Mouse (Mus musculus): ENCODE data around the gene Zfp423. TPM values are rescaled to one million over a fixed set of nuclear protein-coding genes. Genes with fewer than 3 reads are reported as not detected.
"Not testable (repeated sequence)": the region's sequence is repeated elsewhere in the genome, so short reads cannot be mapped to it uniquely, and the experiment has no call there.

Zfp423 gene
- polyA plus RNA-seq, 1 experiment from 2014 or later: 0.98 TPM

DNA sequence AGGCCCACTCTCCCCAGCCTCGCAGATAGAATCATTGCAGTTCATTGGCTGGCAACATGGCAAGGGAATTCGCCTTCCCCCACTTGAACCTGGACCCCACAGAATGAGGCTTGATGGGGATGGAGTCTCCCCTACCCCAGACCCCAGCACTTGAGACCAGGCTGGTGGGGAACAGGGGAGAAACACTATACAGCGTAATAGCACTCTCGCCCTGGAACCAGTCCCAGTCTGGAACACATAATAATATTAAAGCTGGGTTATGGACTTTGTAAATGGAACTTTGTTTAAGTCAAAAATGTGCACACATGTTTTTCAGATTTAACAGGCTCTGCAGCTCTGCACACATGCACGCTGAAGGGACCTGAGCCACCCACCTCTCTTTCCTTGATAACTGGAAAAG, 54.0 kb downstream of the Zfp423 start:
- no peak for DNase-seq (ENCODE audit: low spot score)

DNA sequence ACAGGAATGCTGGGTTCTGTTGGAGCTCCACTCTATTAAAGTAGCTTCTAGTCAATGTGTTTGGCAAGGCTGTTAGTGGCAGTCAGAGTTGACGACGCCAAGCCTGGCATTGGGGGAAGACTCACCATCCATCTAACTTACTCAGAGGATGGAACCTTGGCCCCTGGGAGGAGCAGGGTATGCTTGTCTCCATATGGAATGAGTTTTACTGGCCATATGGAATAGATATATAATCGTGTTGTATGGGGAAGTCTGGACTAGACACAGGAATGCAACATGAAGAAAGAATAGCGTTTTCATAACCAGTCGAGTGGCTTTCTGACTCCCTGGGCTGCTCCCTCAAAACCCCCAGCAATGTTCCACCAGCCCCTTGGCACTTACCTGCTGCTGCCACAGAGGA, 55.3 kb downstream of the Zfp423 start:
- no peak for DNase-seq (ENCODE audit: low spot score)

DNA sequence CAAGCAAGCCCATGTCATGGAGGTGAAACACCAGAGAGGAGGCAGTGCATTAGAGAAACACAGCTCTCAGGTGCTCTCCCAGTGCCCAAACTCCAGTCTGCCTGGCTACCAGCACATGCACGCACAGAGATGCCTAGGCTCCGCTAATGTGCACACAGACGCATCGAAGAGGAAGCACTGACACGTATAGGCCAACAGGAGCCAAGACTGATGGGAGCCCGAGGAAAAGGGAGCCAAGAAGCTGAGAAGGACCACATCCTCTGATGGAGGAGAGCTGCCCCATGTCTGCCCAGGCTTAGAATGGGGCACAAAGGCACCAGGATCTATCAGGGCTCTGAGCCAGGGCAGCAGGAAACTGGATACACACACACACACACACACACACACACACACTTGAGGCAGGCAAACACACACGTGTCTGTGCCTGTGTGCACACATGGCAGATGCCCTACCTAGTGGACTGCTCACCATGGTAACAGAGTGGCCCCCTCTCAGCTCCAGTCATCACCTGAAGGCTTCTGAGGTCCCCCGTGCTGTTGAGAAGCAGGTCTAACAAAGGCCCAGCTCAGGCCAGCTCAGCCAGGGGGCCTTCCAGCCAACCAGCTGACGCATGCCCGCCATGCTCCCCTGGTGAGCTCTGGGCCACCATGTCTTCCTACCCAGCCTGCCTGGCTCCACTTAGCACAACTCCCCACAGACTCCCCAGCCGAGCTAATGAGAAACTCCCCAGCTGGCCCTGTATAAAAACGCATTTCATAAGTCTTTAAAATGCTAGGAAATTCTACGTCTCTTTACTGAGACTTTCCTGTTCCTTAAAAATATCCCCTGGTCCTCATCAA, 64.0 kb downstream of the Zfp423 start:
- no peak for DNase-seq (ENCODE audit: low spot score)

DNA sequence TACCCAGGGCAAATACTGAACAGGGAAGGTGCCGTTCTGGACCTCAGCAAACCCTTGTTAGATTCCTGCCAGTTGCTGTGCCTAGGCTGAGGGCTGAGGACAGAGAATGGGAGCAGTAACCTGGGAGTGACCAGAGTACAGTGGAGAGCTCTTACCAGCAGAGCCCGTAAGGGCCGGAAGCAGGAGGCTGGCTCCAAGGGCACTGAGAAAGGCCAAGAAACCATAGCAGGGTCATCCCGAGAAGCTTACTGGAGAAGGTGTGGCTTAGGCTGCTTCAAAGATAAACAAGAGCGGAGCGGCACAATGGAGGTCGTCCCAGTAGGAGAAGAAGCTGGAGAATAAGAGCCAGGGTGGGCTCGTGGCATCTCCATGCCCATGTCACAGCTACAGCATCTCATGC, 65.1 kb downstream of the Zfp423 start:
- DNase-seq (ENCODE audit: low spot score): no peak

GRCm38 (mm10) chr8:87893547-87893946, 65.8 kb downstream of the Zfp423 start:
- no peak for DNase-seq (ENCODE audit: low spot score)

DNA sequence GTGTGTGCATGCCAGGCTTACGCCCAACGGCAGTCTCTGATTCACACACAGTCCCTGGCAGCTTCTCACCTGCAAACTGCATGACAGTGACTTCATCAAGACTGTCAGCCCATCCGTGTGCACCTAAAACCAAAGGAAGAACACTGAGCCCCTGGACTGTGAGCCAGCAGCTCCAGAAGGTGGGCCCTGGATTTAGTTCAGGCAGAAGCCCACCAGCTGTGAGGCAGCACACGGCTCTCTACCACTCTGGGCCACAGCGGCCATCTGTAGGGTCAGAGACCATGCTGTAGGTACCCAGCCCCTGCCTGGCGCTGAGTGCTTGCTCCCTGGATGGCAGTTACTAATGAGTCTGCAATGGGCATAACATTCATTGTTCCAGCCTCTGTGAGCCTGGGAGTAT, 66.5 kb downstream of the Zfp423 start:
- DNase-seq (ENCODE audit: low spot score): no peak

GRCm38 (mm10) chr8:87891884-87892283, 67.5 kb downstream of the Zfp423 start:
- no peak for DNase-seq (ENCODE audit: low spot score)

DNA sequence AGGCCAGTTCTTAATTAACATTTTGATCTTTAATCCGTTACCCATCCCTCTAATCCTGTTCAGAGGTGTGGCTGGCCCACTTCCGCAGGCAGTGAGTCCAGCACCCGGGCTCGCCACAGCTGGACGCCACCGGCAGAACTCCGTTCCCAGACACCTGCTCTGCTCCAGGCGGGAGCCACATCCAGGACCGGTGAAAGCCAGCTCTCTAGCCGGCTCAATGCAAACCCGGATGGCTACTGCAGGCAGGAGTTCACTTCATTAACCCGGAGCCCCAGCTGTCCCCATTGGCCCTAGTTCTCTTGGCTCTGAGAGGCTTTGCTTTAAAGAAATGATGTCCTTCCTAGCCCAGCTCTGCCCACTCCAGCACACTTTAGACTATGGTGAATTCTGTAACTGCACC, 71.4 kb downstream of the Zfp423 start:
- no peak for DNase-seq (ENCODE audit: low spot score)

GRCm38 (mm10) chr8:87881088-87881487, 78.3 kb downstream of the Zfp423 start:
- no peak for DNase-seq (ENCODE audit: low spot score)

DNA sequence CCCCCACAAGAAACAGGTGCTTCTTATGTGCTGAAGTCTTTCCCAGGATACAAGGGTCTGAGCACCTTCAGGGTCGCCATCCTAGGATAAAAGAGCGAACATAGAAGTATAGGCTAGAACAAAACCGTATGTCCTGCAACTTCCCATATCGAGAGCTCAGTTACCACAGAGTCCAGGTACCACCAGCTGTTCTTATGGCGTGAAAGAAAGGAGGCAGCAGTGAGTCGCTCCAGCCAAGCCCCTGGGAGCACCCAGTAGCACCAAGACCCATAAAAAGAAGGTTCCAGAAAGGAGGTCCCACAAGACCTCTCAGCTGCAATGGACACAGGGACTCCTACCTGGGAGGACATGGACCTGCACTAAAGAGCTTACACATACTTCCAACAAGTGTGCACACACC, 83.5 kb downstream of the Zfp423 start:
- no peak for DNase-seq (ENCODE audit: low spot score)

GRCm38 (mm10) chr8:87875452-87875851, 83.9 kb downstream of the Zfp423 start:
- DNase-seq (ENCODE audit: low spot score): no peak

DNA sequence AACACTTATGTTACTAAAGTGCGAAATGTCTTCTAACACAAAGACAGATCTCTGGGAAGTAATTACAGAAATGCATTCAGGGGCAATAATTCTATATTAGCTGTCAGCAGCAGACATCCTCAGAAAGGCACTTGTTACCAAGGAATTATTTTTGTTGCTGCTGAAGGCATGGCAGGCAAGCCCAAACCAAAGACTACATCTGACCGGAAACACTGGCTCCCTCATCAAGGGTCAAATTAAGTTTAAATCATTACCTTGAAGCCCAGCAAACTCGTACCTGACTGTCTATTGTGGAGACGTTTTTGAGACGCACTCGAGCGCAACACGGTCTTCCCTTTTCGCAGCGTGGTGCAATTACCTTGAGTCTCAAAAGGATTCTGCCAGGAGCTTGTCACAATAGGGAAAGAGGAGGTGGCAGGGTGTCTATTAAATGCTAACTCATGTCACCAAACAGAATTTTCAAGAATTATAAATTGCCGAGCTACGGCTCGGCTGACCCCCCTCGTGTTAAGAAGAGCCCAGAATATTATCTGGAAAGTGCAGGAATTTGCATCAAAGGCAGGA, 86.3 kb downstream of the Zfp423 start:
- no peak for DNase-seq (ENCODE audit: low spot score)

DNA sequence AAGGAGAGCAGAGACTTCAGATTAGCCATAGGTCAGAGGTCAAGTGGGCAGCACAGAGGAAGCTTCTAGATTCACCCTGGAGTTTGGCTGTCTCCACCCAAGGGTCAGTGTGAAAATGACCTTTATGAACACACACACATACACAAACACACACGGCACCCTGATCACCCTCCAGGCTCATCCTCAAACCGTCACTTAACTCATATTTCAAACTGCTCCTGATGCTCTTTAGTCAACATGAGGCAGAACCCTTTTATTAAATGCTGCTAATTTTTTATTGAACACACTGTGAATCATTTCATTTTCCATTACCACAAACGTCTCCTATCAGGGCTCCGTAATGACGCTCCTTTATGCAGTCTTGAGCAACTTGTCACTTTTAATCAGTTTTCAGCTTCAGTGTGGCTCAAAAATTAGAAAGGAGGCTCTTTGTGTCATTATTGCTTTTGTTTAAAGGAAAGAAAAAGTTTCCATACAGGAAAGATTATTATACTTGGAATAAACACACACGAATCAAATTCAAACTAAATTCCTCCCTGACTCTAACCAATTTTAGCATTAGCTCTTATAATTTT, 87.0 kb downstream of the Zfp423 start:
- DNase-seq (ENCODE audit: low spot score): no peak

- no peak for DNase-seq (ENCODE audit: low spot score)
Measured at GRCm38 (mm10) chr8:87866586-87866985, 92.8 kb downstream of the Zfp423 start.

DNA sequence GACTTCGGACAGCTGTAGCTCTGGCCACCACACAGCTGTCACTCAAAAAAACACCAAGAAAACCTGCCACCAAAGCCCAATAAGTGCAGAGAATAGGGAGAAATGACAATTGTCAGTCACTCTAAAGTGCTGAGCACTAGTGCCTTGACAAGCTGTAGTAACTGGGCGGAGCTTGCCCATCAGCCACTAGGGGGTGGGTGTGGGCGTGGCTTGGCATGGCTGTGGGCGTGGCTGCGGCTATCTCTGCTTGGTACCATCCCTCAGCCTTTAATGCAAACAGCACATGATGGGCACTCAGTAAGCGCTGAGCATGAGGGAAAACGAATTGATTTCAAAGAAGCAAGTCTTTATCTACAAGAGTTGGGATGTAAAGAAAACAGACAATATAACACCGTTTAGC, 95.2 kb downstream of the Zfp423 start:
- DNase-seq (ENCODE audit: low spot score): no peak

DNA sequence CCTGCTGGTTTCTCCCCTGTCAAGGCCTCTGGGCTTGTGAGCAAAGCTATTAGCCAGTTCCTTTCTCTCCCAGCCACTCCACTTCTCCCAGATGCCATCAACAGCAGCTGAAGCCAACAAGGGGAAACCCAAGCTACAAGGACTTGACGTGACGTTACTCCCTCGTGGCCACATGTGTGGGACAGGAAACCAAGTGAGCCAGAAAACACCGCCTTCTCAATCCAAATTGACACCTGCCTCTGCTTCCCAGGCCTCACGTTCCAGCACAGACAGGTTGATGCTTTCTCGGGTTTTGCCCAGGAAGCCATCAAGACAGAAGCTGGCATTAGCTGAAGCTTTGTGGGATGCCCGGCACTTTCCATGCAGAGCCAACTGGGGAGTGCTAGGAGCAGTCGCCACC, 96.3 kb downstream of the Zfp423 start:
- DNase-seq (ENCODE audit: low spot score): no peak

DNA sequence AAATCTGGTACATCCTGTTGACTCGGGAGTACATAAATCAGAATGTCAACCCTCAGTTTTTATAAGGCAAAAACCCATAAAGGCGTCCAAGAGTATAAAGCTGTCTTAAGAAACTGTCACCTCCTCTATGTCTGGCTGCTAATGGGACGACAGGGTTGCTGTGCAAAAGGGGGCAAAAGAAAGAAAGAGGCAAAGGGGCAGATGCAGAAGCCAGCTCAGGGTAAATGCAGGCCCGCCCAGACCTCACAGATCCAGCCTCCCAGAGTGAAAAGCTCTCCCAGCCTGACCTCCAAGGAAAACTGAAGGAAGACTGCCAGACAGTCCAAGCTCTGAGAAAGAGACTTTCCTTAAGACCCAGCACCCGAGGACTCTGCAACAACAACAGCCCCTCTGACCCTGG, 97.7 kb downstream of the Zfp423 start:
- DNase-seq (ENCODE audit: low spot score): no peak

DNA sequence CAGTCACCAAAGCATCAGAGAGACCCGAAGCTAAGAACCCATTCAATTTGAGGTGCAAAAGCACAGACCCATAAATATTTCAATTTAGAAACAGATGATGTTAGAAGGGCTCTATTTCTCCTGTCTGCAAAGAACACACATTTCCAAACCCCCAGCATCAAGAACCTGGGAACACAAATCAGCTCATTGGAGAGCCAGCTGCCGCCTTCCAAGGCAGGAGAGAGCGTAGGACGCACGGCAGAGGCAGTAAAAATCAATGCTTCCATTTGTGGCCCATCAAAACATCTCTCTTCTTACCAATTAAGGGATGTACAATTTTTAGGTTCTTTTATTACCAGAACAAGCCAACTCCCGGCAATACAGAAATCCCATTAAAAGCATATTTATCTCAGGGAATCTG, 98.5 kb downstream of the Zfp423 start:
- DNase-seq (ENCODE audit: low spot score): no peak

DNA sequence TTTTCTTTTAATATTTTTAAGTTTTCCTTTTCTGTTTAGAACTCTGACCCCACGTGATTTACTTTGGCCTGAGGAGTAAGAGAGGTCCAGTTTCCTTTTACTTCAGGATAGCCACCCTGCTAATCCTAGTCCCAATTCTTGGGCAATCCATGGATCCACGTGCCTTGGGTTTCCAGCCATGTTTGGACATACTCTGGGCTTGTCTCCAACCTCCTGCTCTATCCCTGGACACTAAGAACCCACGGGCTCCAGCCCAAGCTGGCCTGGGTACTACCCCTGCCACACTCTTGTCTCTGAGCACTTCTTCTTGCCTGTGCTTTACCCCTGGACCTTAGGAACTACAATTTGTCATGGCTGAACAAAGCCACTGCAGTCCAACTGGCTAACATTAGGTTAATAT, 107.5 kb downstream of the Zfp423 start:
- no peak for DNase-seq (ENCODE audit: low spot score)

DNA sequence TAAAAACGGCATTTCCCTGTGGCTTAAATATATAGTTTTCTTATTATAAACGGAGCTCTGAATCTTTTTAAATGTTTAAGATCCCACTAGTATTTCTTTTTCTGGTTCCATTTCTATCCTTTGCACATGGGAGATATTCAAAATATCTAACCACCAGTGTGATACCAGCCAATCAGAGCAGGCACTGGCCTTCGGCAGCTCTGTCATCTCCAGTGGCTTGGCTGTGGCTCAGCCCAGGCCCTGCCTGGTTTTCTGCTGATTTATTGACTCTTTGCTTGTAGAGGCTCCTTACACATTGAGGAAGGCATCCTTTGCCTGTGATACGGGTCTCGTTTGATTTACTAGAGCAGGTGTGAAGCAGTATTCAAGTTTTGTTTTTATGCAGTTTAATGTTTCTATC, 108.0 kb downstream of the Zfp423 start:
- no peak for DNase-seq (ENCODE audit: low spot score)

DNA sequence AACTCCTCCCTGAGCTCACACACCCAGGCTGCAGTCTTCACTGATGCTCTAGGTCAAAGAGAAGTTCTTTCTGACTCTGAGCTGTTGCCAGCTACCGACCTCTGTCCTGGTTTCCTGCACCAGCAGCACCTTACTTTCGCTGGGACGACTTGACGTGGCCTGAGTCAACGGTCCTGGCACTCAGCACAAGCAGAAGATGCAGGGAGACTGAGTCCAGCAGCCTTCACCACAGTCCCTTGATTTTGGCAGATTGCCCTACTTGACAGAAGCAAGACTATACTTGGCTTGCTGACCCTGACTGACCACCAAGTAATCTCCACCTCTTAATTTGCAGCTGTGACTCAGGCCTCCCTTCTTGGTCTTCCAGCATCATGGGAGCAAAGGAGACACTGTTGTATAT, 110.6 kb downstream of the Zfp423 start:
- DNase-seq (ENCODE audit: low spot score): no peak

DNA sequence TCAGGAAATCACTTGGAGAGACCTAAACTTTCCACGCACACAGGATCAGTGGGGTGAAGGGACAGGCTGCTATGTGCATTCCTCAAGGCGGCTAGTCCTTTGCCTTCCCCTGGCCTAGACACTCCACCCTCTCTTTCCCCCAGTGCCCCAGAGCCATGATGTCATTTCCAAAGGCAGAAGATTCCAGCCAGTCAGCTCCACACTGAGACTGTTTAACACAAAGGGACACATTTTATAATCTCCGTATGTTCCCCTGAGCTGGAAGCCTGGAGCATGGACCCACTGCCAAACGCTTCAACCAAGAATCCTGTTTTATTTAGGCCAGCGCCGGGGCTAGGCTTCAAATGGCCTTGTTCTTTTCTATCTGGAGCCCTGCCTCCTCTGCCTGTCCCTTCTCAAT, 111.6 kb downstream of the Zfp423 start:
- no peak for DNase-seq (ENCODE audit: low spot score)

DNA sequence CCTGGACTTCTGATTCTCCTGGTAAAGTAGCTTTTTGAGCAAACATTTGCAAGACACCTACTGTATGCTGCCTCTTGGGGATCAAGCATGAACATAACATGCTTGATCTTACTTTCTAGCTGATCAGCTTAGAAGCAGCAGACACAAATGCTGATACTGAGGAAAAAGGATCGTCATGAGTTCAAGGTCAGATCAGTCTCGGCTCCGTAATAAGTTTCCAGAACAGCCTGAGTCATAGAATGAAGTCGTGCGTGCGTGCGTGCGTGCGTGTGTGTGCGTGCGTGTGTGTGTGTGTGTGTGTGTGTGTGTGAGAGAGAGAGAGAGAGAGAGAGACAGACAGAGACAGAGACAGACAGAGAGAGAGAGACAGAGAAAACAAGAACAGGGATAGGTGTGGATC, 117.3 kb downstream of the Zfp423 start:
- not testable (repeated sequence) for DNase-seq (ENCODE audit: low spot score)

Measured in thymus, postnatal 0 days (tissue).